In genomic region chr11:32800929-32801375, GRCm38 (mm10) we compare ENCODE assay signal across 14 mouse cellular contexts. TPM values are rescaled to one million over a fixed set of nuclear protein-coding genes. Genes with fewer than 3 reads are reported as not detected.
DNase-seq lines count a peak whose midpoint lies in the region; TF ChIP-seq lines count a peak whose summit lies in the region.
"Had no signal": no experiment of that assay in that cellular context is flagged by ENCODE, and none has a peak within 500 bp of the region (broad histone marks: within the 10 kb centered on the region; RNA-seq: fewer than 3 reads in every experiment).

No protein-coding gene starts in this region.

- peak; percentile 34 to 61 for DNase-seq in layer of hippocampus, adult 2 months (ENCODE audit: low spot score in 2 of 2)
- no peak for DNase-seq in layer of hippocampus, adult 9-10 months (ENCODE audit: low spot score)
- DNase-seq in NIH3T3 (ENCODE audit: low read depth) = peak; percentile 7
- peak; percentile 21 for DNase-seq in embryonic facial prominence, embryonic 10.5 days (ENCODE audit: low spot score)
- DNase-seq in hindlimb bud, embryonic 11.5 days (ENCODE audit: extremely low spot score, low read depth, low spot score) = peak; percentile 37
- no peak for DNase-seq in gastrocnemius, postnatal 10 days
- DNase-seq in left cerebral cortex, postnatal 14 days (ENCODE audit: low spot score in 2 of 2) = no peak
- DNase-seq: gastrocnemius, postnatal 14 days; kidney, postnatal 36 days had no signal

- TF ChIP-seq CTCF in layer of hippocampus, adult 2 months (conservative IDR thresholded peaks at IDR 0.05) = no peak

- intact Hi-C loops in left cerebral cortex, postnatal 14 days (cut with DNase I) = loop anchor here (10.0 kb wide), 1 partner anchor 154 kb away; no protein-coding TSS in a partner anchor

- no peaks in the 10 kb centered on the region for H3K36me3 ChIP-seq in embryonic facial prominence, embryonic 10.5 days (replicated peaks)
- H3K36me3 ChIP-seq: liver, embryonic 12.5 days; neural tube, embryonic 13.5 days had no signal

- H3K9me3 ChIP-seq in embryonic facial prominence, embryonic 10.5 days = no peaks in the 10 kb centered on the region
- H3K9me3 ChIP-seq: liver, embryonic 12.5 days; neural tube, embryonic 13.5 days had no signal

- WGBS in embryonic facial prominence, embryonic 10.5 days = 68% methylated on average over 7 of the region's 7 CpGs

- H3K27ac ChIP-seq in layer of hippocampus, adult 2 months = peak overlapping the region; percentile 41; the same call in 1 of the 2 replicates
- no peak overlapping the region; the same call in 1 of the 2 replicates for H3K27ac ChIP-seq in embryonic facial prominence, embryonic 10.5 days (replicated peaks)
- H3K27ac ChIP-seq: liver, embryonic 12.5 days; neural tube, embryonic 13.5 days had no signal

- peaks cover 22% of the 10 kb centered on the region for H3K4me1 ChIP-seq in embryonic facial prominence, embryonic 10.5 days
- H3K4me1 ChIP-seq: liver, embryonic 12.5 days had no signal

- no peaks in the 10 kb centered on the region for H3K27me3 ChIP-seq in embryonic facial prominence, embryonic 10.5 days (replicated peaks; ENCODE audit: low read depth, poor library complexity, severe bottlenecking)
- H3K27me3 ChIP-seq: liver, embryonic 12.5 days; neural tube, embryonic 13.5 days had no signal

- H3K4me3 ChIP-seq in layer of hippocampus, adult 2 months = no peak overlapping the region
- no peak overlapping the region for H3K4me3 ChIP-seq in embryonic facial prominence, embryonic 10.5 days
- H3K4me3 ChIP-seq: liver, embryonic 12.5 days; neural tube, embryonic 13.5 days had no signal

RNA-seq across cellular contexts. Expression of gene Smim23, which starts 23.5 kb away (rescaled TPM):
- not detected for total RNA-seq in layer of hippocampus, adult 2 months (2021)
- not detected in 2 replicates for polyA plus RNA-seq in embryonic facial prominence, embryonic 10.5 days (2016; fragmentation: Nextera tagmentation; extraction: Ambion mirVana)
- not detected for total RNA-seq in gastrocnemius, postnatal 10 days (2021)
- not detected for total RNA-seq in left cerebral cortex, postnatal 14 days (2021)
- total RNA-seq: common myeloid progenitor, adult 5-6 weeks; gastrocnemius, postnatal 14 days; heart, postnatal 25 days; megakaryocyte, adult 5-6 weeks had no signal
- polyA plus RNA-seq: liver, embryonic 12.5 days; neural tube, embryonic 13.5 days had no signal

Comparison
In these comparisons a context has a peak if more than half of its experiments do, and no peak if none do; other contexts are left out.
1. DNase-seq: peak in layer of hippocampus, adult 2 months (2 of 2), NIH3T3 (single experiment), embryonic facial prominence, embryonic 10.5 days (single experiment) and hindlimb bud, embryonic 11.5 days (single experiment); none in layer of hippocampus, adult 9-10 months (single experiment), gastrocnemius, postnatal 10 days (single experiment) and left cerebral cortex, postnatal 14 days (0 of 2).